Mouse (Mus musculus): ENCODE measurements around the gene Prelid3b. TPM values are rescaled to one million over a fixed set of nuclear protein-coding genes. Genes with fewer than 3 reads are reported as not detected.

The Prelid3b gene
- total RNA-seq, 2 experiments from 2014 or later, result 51.4 to 52.9 TPM

DNA sequence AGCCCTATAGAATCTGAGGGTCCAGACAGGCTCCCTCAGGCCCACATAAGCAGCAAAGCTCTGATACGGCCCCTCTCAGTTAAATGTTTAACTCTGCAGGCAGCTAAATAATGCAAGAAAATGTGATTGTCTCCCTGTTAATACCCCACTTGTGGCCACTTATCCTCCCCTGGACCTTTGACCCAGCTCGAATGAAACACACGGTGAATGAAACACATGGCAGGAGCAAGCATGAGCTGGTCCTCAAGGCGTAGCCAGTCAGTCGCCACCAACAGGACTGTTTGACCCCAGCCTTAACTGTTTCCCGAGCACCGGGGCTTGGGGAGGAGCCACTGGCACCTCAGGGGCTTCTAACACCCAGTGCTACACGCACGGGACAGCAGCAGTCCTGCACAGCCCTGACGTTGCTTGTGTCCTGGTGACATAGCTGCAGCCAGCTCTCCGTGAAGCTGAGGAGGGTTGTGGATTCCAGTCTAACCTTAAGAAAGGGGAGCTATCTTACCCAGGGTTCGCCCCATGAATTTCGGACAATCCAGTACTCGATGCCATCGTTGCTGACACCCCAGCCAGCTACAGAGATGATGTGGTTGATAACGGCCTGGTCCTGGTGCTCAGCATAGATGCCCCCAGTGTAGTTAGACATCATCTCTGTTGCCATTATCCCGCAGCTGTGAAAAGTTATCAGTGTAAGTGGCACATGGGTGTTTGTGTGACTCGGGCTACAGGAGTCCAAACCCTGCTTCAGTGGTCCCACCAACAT lies 44.6 kb downstream of the Prelid3b start:
- no peak for DNase-seq

DNA sequence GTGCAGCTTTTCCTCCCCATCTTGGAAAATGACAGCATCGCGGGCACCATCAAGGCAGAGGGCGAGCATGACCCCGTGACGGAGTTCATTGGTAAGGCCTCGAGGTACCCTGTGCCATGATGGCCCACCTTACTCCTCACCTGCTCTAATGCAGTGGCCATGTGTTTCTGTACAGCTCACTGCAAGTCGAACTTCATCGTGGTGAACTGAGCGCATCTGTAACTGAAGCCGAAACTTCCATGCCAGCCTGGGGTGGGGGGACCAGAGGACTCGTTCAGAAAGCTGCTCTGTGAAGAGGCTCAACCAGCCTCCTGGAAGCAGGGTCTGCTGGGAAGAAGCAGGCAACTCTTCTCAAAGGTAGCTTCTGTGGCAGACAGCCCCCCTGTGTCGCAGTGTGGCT lies 46.0 kb downstream of the Prelid3b start:
- no peak for DNase-seq

DNA sequence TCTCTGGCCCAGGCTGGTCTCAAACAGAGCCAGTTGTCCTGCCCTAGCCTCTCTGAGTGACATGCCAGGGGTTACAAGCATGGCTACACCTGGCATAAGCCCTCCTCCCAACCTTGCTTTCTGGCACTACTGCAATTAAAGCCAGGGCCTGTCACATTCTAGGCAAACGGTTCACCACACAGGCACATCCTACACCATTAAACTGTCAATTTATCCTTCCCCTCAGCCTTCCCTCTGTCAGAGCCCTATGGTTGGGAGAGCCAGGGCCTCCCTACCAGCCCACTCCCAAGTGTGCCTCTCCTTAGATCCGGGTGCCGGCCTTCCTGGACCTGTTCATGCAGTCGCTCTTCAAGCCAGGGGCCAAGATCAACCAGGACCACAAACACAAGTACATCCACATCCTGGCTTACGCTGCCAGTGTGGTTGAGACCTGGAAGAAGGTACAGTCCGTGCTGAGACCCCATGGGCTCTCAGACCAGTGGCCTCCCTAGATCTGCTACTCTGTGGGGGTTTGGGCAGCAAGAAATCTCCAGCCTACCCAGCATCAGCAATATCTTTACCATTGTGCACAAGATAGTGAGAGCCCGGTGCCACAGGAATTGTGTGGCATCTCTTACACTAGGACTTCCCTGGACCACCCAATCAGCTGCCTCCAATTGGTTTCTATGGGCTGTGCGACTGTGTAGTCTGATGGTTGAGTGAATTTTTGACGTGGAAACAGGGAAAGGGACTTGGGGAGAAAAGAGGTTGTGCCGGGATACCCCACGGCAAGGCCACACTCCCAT lies 48.4 kb downstream of the Prelid3b start:
- DNase-seq, result no peak

DNA sequence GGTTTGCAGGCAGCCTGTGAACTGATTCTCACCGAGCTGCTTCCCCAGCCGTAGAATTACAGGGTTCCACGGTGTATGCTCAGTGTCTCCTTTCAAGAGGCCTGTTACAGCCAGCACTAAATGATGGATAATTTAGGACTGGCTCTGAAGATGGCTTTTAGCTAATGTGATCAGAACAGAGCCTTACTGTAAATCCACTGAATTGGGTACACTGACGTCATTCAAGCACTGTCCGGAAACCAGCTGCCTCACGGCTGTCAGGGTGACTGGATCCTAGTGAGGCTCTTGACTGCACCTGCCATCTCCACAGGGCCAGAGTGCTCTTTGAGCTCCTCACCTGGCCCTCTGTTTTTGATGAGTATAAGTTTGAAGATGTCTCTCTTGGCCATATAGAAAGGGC lies 51.8 kb downstream of the Prelid3b start:
- no peak for DNase-seq

DNA sequence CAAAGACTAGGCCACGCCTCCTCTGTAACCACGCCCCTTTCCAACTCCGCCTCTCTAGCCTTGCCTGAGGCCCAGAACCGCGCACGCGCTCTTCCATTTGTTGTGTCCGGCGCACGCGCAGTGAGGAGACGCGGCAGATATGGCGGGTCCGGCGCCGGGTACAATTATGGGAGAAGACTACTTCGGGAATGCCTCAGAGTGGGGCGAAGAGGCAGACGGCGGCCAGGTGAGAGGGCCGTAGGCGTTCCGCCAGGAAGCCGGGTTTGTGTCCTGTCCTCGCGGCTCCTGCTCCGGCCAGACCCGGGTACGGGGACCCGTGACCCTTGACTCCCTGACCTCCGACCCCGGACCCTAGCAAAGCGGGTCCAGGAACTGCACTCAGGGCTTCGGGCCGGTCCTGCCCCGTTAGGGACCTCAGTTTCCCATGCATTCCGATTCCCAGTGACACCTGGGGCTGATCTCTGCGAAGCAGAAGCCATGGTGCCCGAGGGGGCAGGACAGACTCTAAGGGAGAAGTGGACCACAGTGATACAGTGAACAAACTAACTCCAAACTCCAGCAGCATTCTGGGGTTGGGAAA lies 57.1 kb downstream of the Prelid3b start, which contains the start of gene Nelfcd:
Nelfcd (plus strand) TSS at position 74 of the 580 bp plus-strand sequence.
- peak; percentile 88 for DNase-seq

Other genes with a start within 250 kb of the Prelid3b start
- gene Gnas, start 188.8 kb downstream of the Prelid3b start, total RNA-seq (2021), result 1,000 to 10,000 TPM; 1,372 to 1,510 TPM
- 1 to 10 TPM; 2.2 to 2.9 TPM for gene Gm20721, start 126.4 kb downstream of the Prelid3b start, total RNA-seq (2021)
- 10 to 100 TPM; 19.3 to 21.8 TPM for gene Nelfcd, start 57.3 kb downstream of the Prelid3b start, total RNA-seq (2021)
- gene Ctsz, start 34.0 kb downstream of the Prelid3b start, total RNA-seq (2021), result 10 to 100 TPM; 21.2 to 37.0 TPM
- gene Tubb1, start 22.4 kb downstream of the Prelid3b start, total RNA-seq (2021), result under 1 TPM; 0.20 to 0.32 TPM
- 1,000 to 10,000 TPM; 1,235 to 1,264 TPM for gene Atp5e, start 9.0 kb downstream of the Prelid3b start, total RNA-seq (2021)
- under 1 TPM in 1 of 2 experiments, not detected in 1; 0.03 TPM for gene Zfp831, start 170.5 kb upstream of the Prelid3b start, total RNA-seq (2021)